Mouse (Mus musculus) brain, embryonic 14.5 days (tissue): Measurements from ENCODE around the gene Zmym4.

Experiments used
- CTCF ChIP-seq: fragments of 200-500 bp; IDR thresholded peaks from 2 replicates; pipeline ENCODE4 v1.5.1; 2012; ENCODE audit warnings: inconsistent platforms, mild to moderate bottlenecking, moderate library complexity, borderline replicate concordance; ENCODE audit not compliant: insufficient read depth, insufficient read length; ENCODE audit errors: extremely low read depth
- POLR2A ChIP-seq: fragments of 200-500 bp; IDR thresholded peaks from 2 replicates; pipeline ENCODE4 v1.6.1; 2012; ENCODE audit warnings: mild to moderate bottlenecking, inconsistent platforms, borderline replicate concordance; ENCODE audit not compliant: poor library complexity, insufficient read depth, insufficient read length, severe bottlenecking; ENCODE audit errors: extremely low read depth

- TF ChIP-seq CTCF (no peak), POLR2A (no peak)
Measured at GRCm38 (mm10) chr4:126958261-126958660, 9.7 kb downstream of the Zmym4 start.
